Mouse (Mus musculus) neutrophil, adult 65 days (primary cell): ENCODE data around the gene Ormdl2. TPM values are rescaled to one million over a fixed set of nuclear protein-coding genes. Genes with fewer than 3 reads are reported as not detected.

Experiments
- total RNA-seq: library from RNA; stranded (reverse); gene quantifications from 2 replicates; pipeline ENCODE4 v1.2.4, GENCODE M21; 2023

The Ormdl2 gene
- total RNA-seq: 20.0 and 24.0 TPM in 2 replicates

GRCm38 (mm10) chr10:128821358-128822056 is at the start of gene Ormdl2:
Gene Ormdl2, minus strand, starts transcription at chr10:128821645.

GRCm38 (mm10) chr10:128817033-128817432 is 4.4 kb downstream of the Ormdl2 start, which contains the start of gene Sarnp:
Gene Sarnp, plus strand, starts transcription at chr10:128817333.

GRCm38 (mm10) chr10:128804271-128805091 is 17.0 kb downstream of the Ormdl2 start, which contains the start of gene Tmem198b:
Gene Tmem198b, minus strand, starts transcription at chr10:128804370.

DNA sequence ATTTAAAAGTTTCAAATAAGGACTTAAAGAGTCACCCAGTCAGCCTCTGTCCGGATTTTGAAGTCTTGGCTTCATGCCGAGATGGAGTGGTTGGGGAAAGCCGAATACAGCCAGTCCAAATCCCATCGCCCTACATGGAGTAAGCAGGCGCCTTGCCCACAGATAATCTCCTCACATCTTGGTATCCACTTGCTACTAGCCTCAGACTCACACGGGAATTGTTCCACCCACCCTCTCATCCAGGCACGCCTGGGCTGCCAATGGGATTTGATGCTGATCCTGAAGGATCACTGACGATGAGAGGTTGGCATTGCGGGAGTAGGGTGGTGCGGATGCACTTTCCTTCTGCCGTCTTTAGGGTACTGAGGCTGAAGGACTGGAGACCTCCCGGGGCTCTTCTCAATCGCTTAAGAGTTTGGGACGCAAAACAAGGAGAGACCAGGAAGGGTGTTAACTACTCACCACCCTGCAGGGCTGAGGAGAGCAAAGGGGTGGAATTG is 17.6 kb downstream of the Ormdl2 start, which contains the start of gene Dnajc14:
Gene Dnajc14 (plus strand): TSS at position 292 of the 500 bp plus-strand sequence.

DNA sequence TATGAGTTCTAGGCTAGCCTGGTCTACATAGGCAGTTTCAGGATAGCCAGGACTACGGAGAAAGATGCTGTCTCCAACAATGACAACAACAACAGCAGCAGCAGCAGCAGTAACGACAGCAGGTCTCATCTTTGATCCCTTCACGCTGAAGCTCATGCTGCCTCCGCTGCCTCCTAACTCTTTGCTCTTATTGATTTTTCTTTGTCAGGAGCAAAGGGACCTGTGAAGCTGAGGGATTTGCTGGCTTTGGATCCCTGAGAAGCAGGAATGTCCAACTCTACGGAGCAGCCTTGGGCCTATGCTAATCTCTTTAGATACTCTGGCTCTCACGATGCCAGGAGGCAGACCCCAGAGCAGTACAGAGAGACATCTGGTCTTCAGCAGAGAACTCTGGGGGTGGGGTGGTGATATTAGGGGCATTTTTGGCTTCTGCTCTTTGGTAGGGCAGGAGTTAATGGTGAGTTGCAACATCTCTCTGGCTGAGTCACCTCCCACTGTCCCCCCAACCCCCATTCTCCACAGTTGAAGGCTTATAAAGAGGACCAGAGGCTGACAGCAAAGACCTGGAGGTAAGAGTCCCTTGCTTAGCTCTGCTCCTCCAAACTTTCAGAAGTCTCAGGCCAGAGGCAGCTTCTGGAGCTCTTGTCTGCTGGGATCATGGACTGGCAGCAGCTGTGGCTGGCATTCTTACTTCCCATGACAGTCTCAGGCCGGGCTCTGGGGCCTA is 30.9 kb downstream of the Ormdl2 start, which contains the start of gene Mmp19:
Gene Mmp19 (plus strand): TSS at position 513 of the 727 bp plus-strand sequence.

Other genes with a start within 250 kb of the Ormdl2 start
- gene Erbb3, start 232.0 kb downstream of the Ormdl2 start, total RNA-seq: 0.35 and 0.50 TPM in 2 replicates
- 150 and 359 TPM in 2 replicates for gene Rps26, start 194.9 kb downstream of the Ormdl2 start, total RNA-seq
- gene Ikzf4, start 175.7 kb downstream of the Ormdl2 start, total RNA-seq: 0.16 TPM in 1 of 2 replicates, not detected in the other
- 1.0 and 1.2 TPM in 2 replicates for gene Suox, start 147.6 kb downstream of the Ormdl2 start, total RNA-seq
- 95.8 and 96.9 TPM in 2 replicates for gene Rab5b, start 125.4 kb downstream of the Ormdl2 start, total RNA-seq
- 2.3 and 2.6 TPM in 2 replicates for gene Pmel, start 117.5 kb downstream of the Ormdl2 start, total RNA-seq
- gene Cdk2, start 116.6 kb downstream of the Ormdl2 start, total RNA-seq: 71.8 and 90.9 TPM in 2 replicates
- 46.0 and 58.2 TPM in 2 replicates for gene Dgka, start 76.8 kb downstream of the Ormdl2 start, total RNA-seq
- 23.9 and 25.2 TPM in 2 replicates for gene Pym1, start 73.8 kb downstream of the Ormdl2 start, total RNA-seq
- 4.7 and 6.9 TPM in 2 replicates for gene Mmp19, start 30.7 kb downstream of the Ormdl2 start, total RNA-seq
- 59.9 and 86.6 TPM in 2 replicates for gene Dnajc14, start 17.6 kb downstream of the Ormdl2 start, total RNA-seq
- 5.1 and 5.8 TPM in 2 replicates for gene Tmem198b, start 17.3 kb downstream of the Ormdl2 start, total RNA-seq
- 24.9 and 29.6 TPM in 2 replicates for gene Sarnp, start 4.3 kb downstream of the Ormdl2 start, total RNA-seq
- gene Gdf11, start 70.1 kb upstream of the Ormdl2 start, total RNA-seq: 0.09 and 0.16 TPM in 2 replicates
- gene Cd63, start 79.3 kb upstream of the Ormdl2 start, total RNA-seq: 149 and 180 TPM in 2 replicates
- 3.3 and 5.5 TPM in 2 replicates for gene Rdh5, start 101.2 kb upstream of the Ormdl2 start, total RNA-seq
- gene Bloc1s1, start 102.4 kb upstream of the Ormdl2 start, total RNA-seq: 81.6 and 81.7 TPM in 2 replicates
- gene Itga7, start 112.2 kb upstream of the Ormdl2 start, total RNA-seq: 0.13 TPM in 1 of 2 replicates, not detected in the other
- gene Mettl7b, start 139.3 kb upstream of the Ormdl2 start, total RNA-seq: not detected in 2 replicates
- not detected in 2 replicates for gene Olfr9, start 167.8 kb upstream of the Ormdl2 start, total RNA-seq
- not detected in 2 replicates for gene Olfr763, start 189.1 kb upstream of the Ormdl2 start, total RNA-seq
- not detected in 2 replicates for gene Olfr764-ps1, start 218.3 kb upstream of the Ormdl2 start, total RNA-seq
- gene Olfr765, start 228.4 kb upstream of the Ormdl2 start, total RNA-seq: not detected in 2 replicates
- not detected in 2 replicates for gene Olfr766-ps1, start 247.3 kb upstream of the Ormdl2 start, total RNA-seq